Mouse (Mus musculus) frontal cortex, postnatal 10 days (tissue): ENCODE measurements around the gene Pole2.

ENCODE experiments used
- DNase-seq, 2 experiments: peaks; one replicate each; pipeline ENCODE4 v3.0.0; 2022; ENCODE audit warnings: low spot score in 2 of 2, mixed read lengths in 1 of 2

The Pole2 gene

DNA sequence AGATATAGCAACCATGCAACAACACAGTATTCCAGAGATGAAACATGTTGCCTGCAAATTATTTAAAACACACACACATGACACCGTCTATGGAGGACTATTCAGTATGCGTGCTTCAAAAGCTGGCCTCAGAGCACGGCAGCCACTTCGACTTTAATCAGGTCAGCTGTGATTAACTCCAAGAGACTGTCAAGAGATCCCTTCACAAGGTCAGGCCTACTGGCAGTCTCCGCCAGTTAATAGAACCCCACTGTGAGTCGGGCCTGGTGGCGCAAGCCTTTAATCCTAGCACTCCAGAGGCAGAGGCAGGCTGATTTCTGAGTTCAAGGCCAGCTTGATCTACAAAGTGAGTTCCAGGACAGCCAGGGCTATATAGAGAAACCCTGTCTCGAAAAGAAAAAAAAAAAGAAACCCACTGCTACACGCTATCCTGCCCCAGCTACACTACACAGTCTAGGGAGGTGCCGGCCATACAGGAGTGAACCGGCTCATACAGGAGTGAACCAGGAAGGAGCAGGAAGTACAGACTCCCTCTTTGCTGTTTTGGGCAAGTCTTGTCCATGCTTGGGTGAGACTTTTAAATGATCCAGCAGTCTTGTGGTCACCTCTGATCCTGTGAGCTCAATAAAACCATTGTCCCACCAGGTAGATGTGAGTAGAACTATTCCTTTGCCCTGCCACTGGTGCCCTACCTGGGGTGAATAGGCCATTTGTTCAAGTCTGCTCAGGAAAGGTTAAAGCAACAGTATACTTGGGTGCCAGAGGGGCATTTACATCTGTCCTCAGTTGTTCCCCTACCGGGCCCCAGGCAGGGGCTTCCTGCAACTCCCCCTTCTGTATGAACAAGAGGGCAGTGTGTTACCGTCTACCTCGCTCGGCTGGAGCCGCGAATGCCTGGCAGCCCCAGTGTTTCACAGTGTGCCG is 17.7 kb downstream of the Pole2 start:
- DNase-seq: no peak

DNA sequence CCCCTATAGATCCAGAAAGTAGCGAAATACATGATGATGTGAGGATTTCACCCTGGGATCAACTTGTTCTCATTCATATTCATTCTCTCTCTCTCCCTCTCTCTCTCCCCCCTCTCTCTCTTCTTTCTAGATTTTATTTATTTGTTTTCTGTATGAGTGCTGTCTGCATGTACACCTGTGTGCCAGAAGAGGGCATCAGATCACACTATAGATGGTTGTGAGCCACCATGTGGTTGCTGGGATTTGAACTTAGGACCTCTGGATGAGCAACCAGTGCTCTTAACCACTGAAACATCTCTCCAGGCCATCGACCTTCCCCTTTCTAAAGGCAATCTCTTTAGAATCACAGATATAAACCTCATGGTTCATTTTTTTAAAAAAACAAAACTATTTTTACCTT is 19.5 kb downstream of the Pole2 start:
- DNase-seq: no peak

DNA sequence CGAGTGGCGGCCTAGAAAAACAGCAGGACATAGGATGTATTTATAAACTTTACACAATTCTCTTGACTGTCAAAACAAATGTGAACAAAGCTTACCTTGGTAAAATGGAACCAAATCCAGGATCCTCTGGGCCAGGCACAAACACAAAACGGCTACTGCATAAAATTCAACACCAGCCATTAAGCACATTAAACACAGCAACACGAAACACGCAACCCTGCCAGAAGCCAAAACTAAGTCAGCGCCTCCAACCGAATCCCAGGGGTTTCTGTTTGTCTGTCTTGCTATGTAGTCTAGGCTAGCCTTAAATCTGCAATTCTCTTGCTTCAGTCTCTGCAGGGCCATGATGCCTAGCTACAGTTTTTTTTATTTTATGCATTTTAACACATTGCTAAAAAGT is 20.1 kb downstream of the Pole2 start:
- no peak for DNase-seq

DNA sequence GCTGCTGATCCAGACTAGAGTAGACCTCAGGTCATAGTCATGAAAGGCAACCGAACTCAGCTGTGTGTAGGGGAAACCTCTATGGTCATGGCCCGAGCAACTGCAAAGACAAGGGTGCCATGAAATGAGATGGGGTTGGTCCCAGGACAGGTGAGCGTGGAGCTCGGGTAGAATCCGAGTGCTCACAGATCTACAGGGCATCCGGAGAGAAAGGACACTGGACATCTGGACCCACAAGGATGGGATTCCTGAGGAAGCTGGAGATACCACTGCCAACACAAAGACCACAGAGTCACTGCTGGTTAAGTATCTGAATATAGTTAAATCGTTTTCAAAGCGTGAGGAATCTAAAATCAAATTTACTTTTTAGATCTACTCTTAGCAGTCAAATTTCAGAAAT is 20.6 kb downstream of the Pole2 start:
- no peak for DNase-seq

DNA sequence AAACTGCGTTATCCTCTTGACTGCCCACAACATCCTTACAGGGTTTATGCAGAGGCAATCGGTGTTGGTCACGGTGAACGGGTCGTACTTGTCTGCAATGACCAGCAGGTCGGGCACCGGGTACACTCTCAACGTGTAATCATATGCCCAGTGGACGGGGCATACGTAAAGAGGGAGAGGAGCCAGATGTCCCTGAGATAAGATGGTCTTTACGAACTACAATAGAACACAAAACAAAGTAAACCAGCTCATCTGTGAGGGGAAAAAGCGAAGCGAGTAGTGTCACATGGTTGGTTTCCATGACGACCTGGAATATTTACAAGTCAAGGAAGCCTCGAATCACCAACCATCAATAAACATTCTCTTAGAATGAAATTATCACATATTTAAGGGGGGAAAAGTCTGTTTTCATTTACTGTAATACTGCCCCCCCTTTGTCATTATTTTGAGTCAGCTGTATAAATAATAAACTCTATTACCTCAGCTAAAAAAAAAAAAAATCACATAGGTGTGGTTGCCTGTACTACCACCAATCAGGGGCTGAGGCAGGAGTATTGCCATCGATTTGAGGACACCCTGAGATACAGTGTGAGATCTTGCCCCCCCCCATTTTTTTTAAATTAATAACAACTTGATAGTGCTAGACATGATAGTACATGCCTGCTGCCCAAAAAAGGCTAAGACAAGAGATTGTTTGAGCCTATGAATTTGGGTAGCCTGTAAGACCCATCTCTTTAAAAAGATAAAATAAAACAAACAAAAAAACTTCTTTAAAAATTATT is 23.8 kb downstream of the Pole2 start, which contains the start of gene Gm49384:
TSS of gene Gm49384 (minus strand) at position 216 of the 782 bp plus-strand sequence.
- no peak for DNase-seq

DNA sequence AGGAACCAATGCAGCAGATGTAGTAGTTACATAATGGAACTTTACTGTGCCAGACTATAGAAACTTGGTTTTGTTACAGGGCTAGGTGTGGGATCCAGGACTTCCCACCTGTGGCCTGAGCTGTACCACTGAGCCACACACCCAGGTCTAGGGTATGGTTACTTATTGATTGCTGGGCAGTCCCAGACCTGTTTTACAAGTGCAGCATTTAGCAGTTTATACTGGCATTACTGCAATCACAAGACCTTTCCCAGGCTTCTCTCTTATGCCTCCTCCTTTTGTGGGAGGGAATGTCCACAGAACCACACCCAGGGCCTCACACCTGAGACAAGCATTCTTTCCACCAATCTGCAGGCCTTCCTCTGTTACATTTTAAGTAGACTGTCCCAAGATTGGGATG is 29.0 kb downstream of the Pole2 start:
- no peak for DNase-seq

DNA sequence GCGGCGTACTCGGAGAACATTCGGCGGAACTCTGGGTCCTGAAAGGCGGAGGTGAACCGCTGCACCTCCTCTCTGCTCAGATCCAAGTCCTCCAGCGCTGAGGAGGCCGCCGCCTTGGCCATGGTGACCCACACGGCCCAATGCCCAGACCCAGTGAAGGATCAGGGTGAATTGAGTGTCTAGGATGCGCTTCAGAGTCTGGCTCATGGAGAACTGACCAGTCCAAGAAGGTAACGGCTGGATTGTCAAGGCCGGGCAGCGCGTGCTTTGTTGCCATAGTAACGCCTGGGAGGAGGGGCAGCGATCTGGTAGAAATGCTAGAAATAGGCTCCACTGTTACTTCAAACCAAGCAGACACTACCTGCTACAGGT is 29.8 kb downstream of the Pole2 start, which contains the start of gene Dnaaf2:
TSS of gene Dnaaf2 (minus strand) at position 266 of the 372 bp plus-strand sequence.
- DNase-seq: peak in 1 of 2 experiments; percentile 63

DNA sequence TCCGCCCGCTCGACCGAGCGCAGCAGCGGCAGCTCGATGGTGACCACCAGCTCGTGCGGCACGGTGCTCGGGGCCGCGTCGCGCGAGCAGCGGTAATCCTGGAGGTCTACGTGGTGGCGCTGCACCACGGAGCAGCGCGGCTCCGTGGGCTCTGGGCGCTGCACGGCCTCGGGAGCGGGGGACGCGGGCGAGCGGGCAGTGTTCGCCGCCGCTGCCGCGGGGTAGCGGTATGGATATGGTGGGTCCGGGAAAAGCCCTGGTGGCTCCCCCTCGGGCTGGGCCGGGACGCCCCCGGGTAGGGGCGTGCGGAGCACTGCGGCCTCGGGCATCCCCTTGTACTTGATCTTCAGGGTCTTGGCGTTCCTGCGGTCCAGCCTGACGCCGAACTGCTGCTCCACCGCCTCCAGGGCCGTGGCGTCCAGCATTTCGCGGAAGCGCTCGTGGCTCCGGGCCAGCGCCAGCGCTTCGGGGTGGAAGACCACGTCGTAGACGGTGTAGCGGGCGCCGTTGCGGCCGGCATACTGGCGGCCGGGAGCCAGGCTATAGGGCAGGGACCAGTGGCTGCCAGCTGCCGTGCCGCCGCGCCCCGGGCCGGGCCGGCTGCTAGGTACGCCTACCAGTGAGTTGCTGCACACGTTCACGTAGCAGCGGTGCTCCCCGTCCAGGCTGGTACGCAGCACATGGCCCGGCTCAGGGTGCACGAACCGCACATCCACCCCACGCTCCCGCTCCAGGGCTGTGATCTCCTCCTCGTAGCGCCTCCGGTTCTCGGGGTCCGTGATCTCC is 30.4 kb downstream of the Pole2 start:
- peak in 1 of 2 experiments; percentile 60 for DNase-seq

DNA sequence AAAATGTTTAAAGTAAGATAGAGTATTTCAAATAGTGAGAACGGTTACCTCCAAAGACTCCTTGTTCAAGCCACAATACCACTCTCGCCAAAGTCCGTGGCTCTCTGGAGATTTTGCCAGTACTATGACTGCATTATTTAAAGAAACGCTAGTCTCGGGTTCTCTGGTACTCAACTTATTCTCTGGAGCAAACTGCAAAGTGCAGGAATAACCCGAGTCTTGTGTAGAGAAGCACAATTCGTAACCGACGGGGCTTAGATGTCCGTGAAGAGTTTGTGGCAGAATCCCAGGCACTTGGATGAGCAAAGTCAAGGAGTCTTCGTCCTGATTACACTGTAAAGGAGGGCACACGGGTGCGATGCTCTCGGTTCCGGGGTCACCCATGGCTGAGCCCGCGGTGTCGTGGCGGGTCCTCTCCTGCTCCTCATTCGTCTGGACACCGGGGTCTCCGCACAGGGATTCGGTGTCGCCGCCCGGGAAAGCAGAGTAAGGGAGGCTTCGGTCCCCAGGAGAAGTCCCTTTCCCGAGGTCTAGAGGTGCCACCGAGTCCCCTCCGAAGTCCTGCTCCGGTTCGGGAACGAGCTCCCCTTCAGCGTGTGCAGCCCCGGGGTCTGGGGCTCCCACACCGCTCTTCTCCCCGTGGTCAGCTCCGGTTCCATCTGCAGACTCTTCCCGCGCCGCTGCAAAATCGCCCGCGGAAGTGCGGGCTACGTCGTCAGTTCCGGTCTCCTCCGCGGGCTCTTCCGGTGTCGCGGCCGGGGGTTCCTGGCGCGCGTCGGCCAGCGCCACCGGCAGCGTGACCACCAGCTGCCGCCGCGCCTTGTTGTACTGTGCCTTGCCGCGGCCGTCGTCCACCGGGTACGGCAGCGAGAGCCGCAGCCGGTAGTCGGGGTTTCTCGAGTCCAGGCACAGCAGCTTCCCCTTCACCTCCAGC is 31.3 kb downstream of the Pole2 start, which contains the start of gene Gm49383:
TSS of gene Gm49383 (minus strand) at position 661 of the 934 bp plus-strand sequence.
- DNase-seq: peak; percentile 41 to 68

DNA sequence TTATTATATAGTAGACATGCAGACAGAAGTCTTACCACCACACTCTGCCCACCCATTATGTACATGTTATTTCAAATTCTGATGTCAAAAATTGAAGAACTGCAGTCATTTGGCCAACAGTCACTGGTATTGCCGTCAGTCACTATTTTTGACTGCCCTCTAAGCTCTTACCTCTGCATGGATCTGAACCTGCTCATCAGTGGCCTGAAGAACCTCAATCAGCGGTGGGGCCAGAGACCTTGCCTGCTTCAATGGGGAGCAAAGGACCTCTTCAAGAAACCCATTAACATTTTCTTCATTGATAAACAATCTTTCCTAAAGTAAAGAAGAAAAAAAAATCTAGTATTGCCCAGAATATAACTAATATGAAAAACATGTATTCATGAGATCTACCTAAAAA is 35.4 kb downstream of the Pole2 start:
- DNase-seq: no peak

DNA sequence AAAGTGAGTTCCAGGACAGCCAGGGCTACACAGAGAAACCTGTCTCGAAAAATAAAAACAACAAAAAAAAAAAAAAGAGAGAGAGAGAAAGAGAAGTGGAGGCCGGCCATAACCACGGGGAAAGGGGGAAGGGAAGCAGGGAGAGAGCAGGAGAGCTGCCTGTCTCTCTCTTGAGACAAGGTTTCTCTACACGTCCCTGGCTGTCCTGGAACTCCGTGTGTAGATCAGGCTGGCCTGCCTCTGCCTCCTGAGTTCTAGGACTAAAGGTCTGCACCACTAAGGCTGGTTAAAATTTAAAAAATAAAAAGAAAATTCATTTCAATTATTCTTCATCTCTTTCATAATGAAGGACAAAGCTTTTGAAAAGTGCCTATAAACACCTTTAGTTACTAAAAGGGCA is 36.6 kb downstream of the Pole2 start:
- no peak for DNase-seq

DNA sequence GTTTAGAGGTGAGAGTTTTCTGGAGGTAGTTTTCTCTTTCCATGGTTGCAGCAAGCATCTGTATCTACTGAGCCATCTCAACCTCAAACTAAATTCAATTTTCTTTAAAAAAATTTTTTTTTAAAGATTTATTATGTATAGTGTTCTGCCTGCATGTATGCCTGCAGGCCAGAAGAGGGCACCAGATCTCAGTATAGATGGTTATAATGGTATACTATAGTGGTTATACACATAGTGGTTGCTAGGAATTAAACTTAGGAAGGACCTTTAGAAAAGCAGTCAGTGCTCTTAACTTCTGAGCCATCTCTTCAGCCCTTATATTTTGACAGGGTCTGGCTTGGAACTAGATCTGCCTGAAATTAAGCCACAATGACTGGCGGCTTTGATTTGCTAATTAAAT is 37.5 kb downstream of the Pole2 start:
- DNase-seq: no peak

DNA sequence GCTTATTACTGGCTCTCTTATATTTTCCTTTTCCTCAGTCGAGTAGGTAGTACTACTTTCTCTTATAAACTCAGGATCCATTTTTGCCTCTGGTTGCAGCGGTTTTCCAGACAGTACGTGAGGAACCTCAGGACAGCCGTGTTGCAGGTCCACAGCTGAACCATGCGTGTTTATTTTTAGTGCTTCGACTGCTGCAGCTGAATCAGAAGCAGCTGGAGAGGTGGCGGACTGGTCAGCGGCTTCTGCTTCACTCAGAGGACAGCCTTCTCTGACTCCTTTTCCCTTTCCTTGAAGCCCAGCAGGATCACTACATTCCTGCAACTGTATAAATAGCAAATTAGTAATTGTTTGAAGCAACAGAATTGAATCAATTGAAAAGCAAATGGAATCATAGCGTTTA is 37.9 kb downstream of the Pole2 start:
- DNase-seq: no peak

DNA sequence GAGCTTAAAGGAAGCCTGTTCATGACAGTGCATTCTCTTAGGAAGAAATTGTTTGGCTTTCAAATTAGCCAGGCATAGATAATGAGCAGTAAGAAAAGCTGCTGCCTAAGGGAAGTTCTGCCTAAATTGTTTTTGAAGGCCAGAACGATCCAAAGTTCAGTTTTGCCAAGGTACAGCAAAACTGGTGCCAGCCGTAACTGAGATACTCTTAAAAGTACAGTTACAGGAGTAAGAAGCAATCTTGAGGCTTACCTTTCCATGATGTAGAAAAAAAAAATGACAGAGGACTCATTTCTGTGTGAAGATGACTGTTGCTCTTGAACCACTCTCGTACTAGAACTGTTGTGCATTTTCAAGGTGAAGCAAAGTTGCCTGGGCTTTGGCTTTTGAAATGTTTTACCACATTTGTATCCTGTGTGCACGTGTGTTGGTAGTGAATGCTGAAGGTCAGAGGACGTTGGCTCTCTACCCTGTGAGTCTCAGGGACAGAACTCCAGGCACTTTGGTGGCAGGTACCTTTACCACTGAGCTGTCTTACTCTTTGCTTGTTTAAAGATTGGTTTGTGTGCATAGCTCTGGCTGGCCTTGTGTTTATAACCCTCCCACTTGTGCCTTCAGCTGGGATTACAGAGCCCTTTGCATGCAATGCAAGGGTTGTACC is 41.1 kb downstream of the Pole2 start:
- DNase-seq: no peak

DNA sequence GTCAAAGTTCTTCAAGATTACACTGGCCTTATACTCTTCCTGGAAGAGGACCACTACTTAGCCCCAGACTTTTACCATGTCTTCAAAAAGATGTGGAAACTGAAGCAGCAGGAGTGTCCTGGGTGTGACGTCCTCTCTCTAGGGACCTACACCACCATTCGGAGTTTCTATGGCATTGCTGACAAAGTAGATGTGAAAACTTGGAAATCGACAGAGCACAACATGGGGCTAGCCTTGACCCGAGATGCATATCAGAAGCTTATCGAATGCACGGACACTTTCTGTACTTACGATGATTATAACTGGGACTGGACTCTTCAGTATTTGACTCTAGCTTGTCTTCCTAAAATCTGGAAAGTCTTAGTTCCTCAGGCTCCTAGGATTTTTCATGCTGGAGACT is 42.6 kb downstream of the Pole2 start:
- DNase-seq: no peak

DNA sequence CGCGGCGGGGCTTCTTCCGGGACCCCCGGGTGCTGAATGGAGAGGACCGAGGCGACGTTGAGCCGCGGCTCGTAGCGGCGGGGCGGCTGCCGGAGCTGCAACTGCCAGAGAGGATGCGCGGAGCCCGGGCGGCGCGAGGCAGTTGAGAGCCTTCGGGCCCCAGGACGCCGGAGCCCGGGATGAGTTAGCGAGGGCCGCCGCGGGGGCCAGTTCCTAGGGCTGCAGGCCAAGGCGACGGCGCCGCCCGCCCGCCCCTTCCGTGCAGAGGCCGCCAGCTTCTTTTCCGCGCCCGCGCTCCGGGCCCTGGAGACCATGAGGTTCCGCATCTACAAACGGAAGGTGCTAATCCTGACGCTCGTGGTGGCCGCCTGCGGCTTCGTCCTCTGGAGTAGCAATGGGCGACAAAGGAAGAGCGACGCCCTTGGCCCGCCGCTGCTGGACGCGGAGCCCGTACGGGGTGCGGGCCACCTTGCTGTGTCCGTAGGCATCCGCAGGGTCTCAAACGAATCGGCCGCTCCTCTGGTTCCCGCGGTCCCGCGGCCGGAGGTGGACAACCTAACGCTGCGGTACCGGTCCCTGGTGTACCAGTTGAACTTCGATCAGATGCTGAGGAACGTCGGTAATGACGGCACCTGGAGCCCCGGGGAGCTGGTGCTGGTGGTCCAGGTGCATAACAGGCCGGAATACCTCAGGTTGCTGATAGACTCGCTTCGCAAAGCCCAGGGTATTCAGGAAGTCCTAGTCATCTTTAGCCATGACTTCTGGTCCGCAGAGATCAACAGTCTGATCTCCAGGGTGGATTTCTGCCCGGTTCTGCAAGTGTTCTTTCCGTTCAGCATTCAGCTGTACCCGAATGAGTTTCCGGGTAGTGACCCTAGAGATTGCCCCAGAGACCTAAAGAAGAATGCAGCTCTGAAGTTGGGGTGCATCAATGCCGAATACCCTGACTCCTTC is 43.4 kb downstream of the Pole2 start:
- peak in 1 of 2 experiments; percentile 44 for DNase-seq

DNA sequence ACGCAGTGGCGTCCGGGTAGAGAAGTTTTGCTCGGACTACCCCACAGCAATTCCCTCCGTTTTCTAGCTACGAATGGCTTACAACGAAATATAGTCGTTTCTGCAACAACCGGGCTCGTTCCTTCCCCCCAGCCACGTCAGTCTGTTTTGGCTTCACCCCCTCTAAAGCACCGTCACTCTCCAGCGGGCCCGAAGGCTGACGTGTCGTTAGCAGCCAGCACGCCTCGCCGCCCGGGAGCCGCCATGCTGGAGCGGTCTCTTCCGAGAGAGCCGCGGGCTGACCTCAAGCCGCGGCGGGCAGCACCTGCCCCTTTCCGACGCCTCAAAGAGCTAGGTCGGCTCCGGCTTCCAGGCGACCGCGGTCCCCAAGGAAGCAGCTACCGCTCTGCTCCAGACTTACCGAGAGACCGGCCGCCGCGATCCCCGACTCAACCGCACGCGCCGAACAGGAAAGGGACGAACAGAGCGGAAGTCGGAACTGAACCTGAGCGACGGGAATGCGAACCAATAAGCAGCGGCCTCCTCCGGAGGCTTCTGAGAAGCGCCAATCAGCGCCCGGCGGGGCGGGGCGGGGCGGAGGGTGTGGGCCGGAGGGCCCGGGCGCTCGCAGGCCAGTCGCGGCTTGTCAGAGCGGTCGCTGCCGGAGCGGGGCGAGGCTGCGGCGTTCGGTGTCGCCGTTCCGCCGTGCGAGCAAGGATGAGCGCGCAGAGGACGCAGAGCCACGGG is 44.2 kb downstream of the Pole2 start, which contains the start of the genes Rpl36al and Mgat2:
TSS of gene Rpl36al (minus strand) at position 501 of the 726 bp plus-strand sequence.
TSS of gene Mgat2 (plus strand) at position 575 of the 726 bp plus-strand sequence.
- DNase-seq: peak; percentile 96 to 99

DNA sequence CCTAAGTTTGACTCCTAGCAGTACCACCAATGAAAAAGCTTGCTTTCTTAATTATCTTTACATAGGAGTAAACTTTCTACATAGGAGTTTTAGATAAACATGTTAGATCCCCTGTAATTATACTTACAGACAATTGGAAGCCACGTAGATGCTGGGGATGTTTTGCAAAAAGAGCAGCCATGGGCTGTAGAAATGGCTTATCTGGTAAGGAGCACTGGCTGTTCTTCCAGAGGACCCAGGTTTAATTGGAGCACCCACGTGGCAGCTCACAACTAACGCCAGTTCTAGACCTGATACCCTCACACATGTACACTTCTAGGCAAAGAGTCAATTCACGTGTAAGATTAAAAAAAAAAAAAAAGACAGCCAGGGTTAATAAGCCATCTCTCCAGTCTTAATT is 46.2 kb downstream of the Pole2 start:
- DNase-seq: no peak
